Mouse (Mus musculus) forebrain, embryonic 11.5 days (tissue): ENCODE results near the gene S100b. TPM values are rescaled to one million over a fixed set of nuclear protein-coding genes. Genes with fewer than 3 reads are reported as not detected.

Experiments used
- ATAC-seq: fragments of 200-750 bp; cut with Nextera tagmentation; replicated peaks from 2 replicates; pipeline ENCODE4 v1.8.0; 2017; ENCODE audit warnings: moderate TSS enrichment; ENCODE audit not compliant: low FRiP score
- DNase-seq: peaks from one replicate; pipeline ENCODE4 v3.0.0-alpha.2; 2017; ENCODE audit warnings: low spot score
- H3K27ac ChIP-seq: fragments of 300-500 bp; sonication (generic); 2 replicates; pipeline ENCODE4 v1.5.1; 2014; ENCODE audit warnings: low read depth, low read length
- H3K27me3 ChIP-seq: fragments of 300-500 bp; sonication (generic); 2 replicates; pipeline ENCODE4 v1.6.1; 2014; ENCODE audit warnings: mild to moderate bottlenecking, low read length, mixed read lengths; ENCODE audit not compliant: control insufficient read depth, insufficient read depth
- H3K36me3 ChIP-seq: fragments of 300-500 bp; sonication (generic); 2 replicates; pipeline ENCODE4 v1.6.1; 2014; ENCODE audit warnings: mild to moderate bottlenecking, low read length, moderate library complexity, mixed read lengths; ENCODE audit not compliant: control insufficient read depth, insufficient read depth
- H3K4me1 ChIP-seq: fragments of 300-500 bp; sonication (generic); replicated peaks from 2 replicates; pipeline ENCODE4 v1.6.1; 2014; ENCODE audit warnings: low read length, mixed read lengths; ENCODE audit not compliant: control insufficient read depth, insufficient read depth
- H3K4me2 ChIP-seq: fragments of 300-500 bp; sonication (generic); 2 replicates; pipeline ENCODE4 v1.6.1; 2014; ENCODE audit warnings: low read depth, mild to moderate bottlenecking, low read length, moderate library complexity, mixed read lengths; ENCODE audit not compliant: severe bottlenecking
- H3K4me3 ChIP-seq: fragments of 300-500 bp; sonication (generic); 2 replicates; pipeline ENCODE4 v1.5.1; 2014; ENCODE audit warnings: low read depth, low read length
- H3K9ac ChIP-seq: fragments of 300-500 bp; sonication (generic); 2 replicates; pipeline ENCODE4 v1.6.1; 2014; ENCODE audit warnings: low read length
- H3K9me3 ChIP-seq: fragments of 300-500 bp; sonication (generic); 2 replicates; pipeline ENCODE4 v1.6.1; 2016; ENCODE audit warnings: low read length, mixed read lengths; ENCODE audit not compliant: control insufficient read depth
- WGBS: fragments of 180-500 bp; shearing (Covaris S2); extraction: QIAGEN DNeasy Blood & Tissue Kit; methylation state at CpG from one replicate; pipeline ENCODE4 v1.1.7; 2014; 5-methylcytosine and 5-hydroxymethylcytosine counted together
- polyA plus RNA-seq: library from polyadenylated mRNA; unstranded; fragments of >200 nt; fragmentation: Nextera tagmentation; extraction: Ambion mirVana; gene quantifications from 2 replicates; pipeline ENCODE4 v1.2.1, GENCODE M21; 2014

The S100b gene
- polyA plus RNA-seq, 1 experiment from 2014 or later, result 0.12 TPM

GRCm38 (mm10) chr10:76253079-76253478 is 574 bp upstream of the S100b start:
- Histone ChIP-seq H3K9me3 (no peaks in the 10 kb centered on the region), H3K4me3 (no peak overlapping the region), H3K27ac (no peak overlapping the region), H3K9ac (no peak overlapping the region), H3K36me3 (no peaks in the 10 kb centered on the region), H3K4me2 (no peak overlapping the region), H3K4me1 (0 out of 2 replicates have a peak, but pooled peaks cover 3% of the 10 kb centered on the region), H3K27me3 (no peaks in the 10 kb centered on the region)
- 97% methylated on average over 1 of the region's 1 CpGs for WGBS
- ATAC-seq (no peak), DNase-seq (no peak)

GRCm38 (mm10) chr10:76255617-76256016 is 2.0 kb downstream of the S100b start:
- no peak for DNase-seq
- Histone ChIP-seq H3K36me3 (no peaks in the 10 kb centered on the region), H3K4me2 (no peak overlapping the region), H3K4me3 (no peak overlapping the region), H3K9ac (no peak overlapping the region), H3K4me1 (no peaks in the 10 kb centered on the region), H3K9me3 (no peaks in the 10 kb centered on the region), H3K27me3 (no peaks in the 10 kb centered on the region), H3K27ac (no peak overlapping the region)
- ATAC-seq, result no peak
- 76% methylated on average over 6 of the region's 6 CpGs for WGBS

DNA sequence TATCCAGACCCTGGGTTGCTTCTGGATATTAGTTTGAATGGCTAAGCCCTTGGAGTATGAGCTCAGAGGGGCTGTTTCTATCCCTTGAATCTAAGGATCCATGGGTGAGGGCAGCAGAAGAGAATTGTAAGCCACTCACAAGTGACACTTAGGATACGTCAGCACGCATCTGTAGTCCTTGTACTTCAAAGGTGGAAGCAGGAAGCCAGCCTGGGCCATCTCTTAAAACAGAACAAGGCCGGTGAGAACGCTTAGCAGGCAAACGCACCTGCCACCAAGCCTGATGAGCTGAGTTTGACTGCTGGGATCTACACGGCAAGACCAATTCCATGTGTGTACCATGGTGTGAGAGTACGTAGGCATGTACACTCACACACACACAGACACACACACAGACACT is 3.6 kb downstream of the S100b start:
- Histone ChIP-seq H3K9me3 (no peaks in the 10 kb centered on the region), H3K4me1 (no peaks in the 10 kb centered on the region), H3K9ac (no peak overlapping the region), H3K4me3 (no peak overlapping the region), H3K36me3 (no peaks in the 10 kb centered on the region), H3K27me3 (no peaks in the 10 kb centered on the region), H3K27ac (no peak overlapping the region), H3K4me2 (no peak overlapping the region)
- no peak for DNase-seq
- no peak for ATAC-seq
- WGBS, result 95% methylated on average over 7 of the region's 7 CpGs

GRCm38 (mm10) chr10:76257719-76258390 is 4.2 kb downstream of the S100b start:
- ATAC-seq, result no peak
- H3K36me3 ChIP-seq, result no peaks in the 10 kb centered on the region
- WGBS, result 82% methylated on average over 12 of the region's 12 CpGs
- H3K4me1 ChIP-seq, result no peaks in the 10 kb centered on the region
- no peaks in the 10 kb centered on the region for H3K27me3 ChIP-seq
- H3K4me2 ChIP-seq, result no peak overlapping the region
- H3K4me3 ChIP-seq, result no peak overlapping the region
- no peak for DNase-seq
- no peaks in the 10 kb centered on the region for H3K9me3 ChIP-seq
- H3K9ac ChIP-seq, result no peak overlapping the region
- H3K27ac ChIP-seq, result no peak overlapping the region

GRCm38 (mm10) chr10:76259566-76260232 is 6.0 kb downstream of the S100b start:
- H3K27me3 ChIP-seq, result no peaks in the 10 kb centered on the region
- 83% methylated on average over 18 of the region's 18 CpGs for WGBS
- no peak overlapping the region for H3K4me3 ChIP-seq
- no peak for DNase-seq
- no peaks in the 10 kb centered on the region for H3K4me1 ChIP-seq
- no peak overlapping the region for H3K27ac ChIP-seq
- no peak overlapping the region for H3K9ac ChIP-seq
- no peaks in the 10 kb centered on the region for H3K9me3 ChIP-seq
- ATAC-seq, result no peak
- H3K36me3 ChIP-seq, result peaks cover under 1% of the 10 kb centered on the region; the same call in 1 of the 2 replicates
- H3K4me2 ChIP-seq, result no peak overlapping the region

DNA sequence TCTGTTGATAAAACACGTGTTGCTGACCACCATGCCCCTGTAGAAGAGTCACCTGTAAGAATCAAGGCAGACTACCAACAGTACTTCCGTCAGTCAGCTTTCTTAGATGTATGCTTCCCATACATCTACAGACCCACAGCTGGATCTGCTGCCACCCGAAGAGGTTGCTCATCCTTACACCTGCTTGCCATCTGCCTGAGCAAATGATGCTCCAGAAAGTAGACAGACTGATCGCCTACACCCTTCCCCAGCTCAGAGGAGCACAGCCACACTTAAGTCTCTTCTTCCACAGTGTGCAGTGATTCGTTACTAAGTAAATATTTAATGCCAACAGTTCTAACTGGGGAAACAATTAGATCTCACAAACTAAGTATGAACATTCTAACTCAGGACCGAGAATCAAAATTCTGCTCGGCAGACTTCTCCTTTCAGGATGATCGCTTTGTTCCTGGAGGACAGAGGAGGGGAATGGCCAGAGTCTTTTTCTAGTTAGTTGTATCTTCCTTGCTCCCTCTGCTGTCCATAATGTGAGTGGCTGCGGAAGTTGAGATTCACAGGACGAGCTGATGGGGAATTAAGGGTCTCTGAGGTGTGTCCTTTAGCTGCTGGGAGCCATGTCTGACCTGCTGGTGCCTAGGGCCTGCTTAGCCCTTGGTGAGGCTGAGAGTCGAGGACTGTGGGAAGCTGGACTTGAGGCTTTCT is 6.9 kb downstream of the S100b start:
- Histone ChIP-seq H3K4me1 (no peaks in the 10 kb centered on the region), H3K9ac (no peak overlapping the region), H3K27me3 (no peaks in the 10 kb centered on the region), H3K4me3 (no peak overlapping the region), H3K27ac (no peak overlapping the region), H3K9me3 (no peaks in the 10 kb centered on the region), H3K4me2 (no peak overlapping the region), H3K36me3 (peaks cover 3% of the 10 kb centered on the region; the same call in 1 of the 2 replicates)
- no peak for DNase-seq
- WGBS, result 65% methylated on average over 11 of the region's 11 CpGs
- no peak for ATAC-seq

DNA sequence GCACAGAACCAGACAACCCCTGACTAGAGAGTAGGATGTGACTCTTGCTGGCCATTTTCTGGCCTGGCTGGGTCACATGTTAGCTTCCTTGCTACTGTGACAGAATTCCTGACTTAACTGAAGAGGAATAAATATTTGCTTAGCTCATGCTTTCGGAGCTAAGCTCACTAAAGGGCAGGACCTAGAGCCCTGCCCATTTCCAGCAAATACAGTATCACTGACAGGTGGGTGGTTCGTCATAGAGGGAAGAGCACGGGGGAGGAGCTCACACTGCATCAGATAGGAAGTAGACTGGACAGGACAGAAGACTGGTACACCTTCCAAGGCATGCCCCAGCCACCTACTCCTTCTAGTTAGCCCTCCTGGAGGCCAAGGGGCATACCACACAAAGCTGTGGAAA is 7.8 kb downstream of the S100b start:
- DNase-seq, result no peak
- no peak overlapping the region for H3K4me3 ChIP-seq
- H3K27me3 ChIP-seq, result no peaks in the 10 kb centered on the region
- H3K27ac ChIP-seq, result no peak overlapping the region
- H3K4me1 ChIP-seq, result no peaks in the 10 kb centered on the region
- WGBS, result 80% methylated on average over 3 of the region's 3 CpGs
- no peak for ATAC-seq
- no peak overlapping the region for H3K9ac ChIP-seq
- no peaks in the 10 kb centered on the region for H3K9me3 ChIP-seq
- peaks cover 3% of the 10 kb centered on the region; the same call in 1 of the 2 replicates for H3K36me3 ChIP-seq
- no peak overlapping the region for H3K4me2 ChIP-seq

- ATAC-seq, result no peak
- no peak overlapping the region for H3K27ac ChIP-seq
- 73% methylated on average over 4 of the region's 4 CpGs for WGBS
Observed at GRCm38 (mm10) chr10:76262431-76262830, 8.8 kb downstream of the S100b start.

More at GRCm38 (mm10) chr10:76262431-76262830, 8.8 kb downstream of the S100b start:
- Histone ChIP-seq H3K4me2 (no peak overlapping the region), H3K4me3 (no peak overlapping the region), H3K36me3 (peaks cover 3% of the 10 kb centered on the region; the same call in 1 of the 2 replicates), H3K9me3 (no peaks in the 10 kb centered on the region), H3K9ac (no peak overlapping the region), H3K4me1 (no peaks in the 10 kb centered on the region), H3K27me3 (no peaks in the 10 kb centered on the region)
- no peak for DNase-seq
